Mouse (Mus musculus): ENCODE results near the gene Tuba3b. TPM values are rescaled to one million over a fixed set of nuclear protein-coding genes. Genes with fewer than 3 reads are reported as not detected.

Gene Tuba3b
- total RNA-seq, 4 experiments from 2014 or later, result 0.26 TPM; not detected in 3

DNA sequence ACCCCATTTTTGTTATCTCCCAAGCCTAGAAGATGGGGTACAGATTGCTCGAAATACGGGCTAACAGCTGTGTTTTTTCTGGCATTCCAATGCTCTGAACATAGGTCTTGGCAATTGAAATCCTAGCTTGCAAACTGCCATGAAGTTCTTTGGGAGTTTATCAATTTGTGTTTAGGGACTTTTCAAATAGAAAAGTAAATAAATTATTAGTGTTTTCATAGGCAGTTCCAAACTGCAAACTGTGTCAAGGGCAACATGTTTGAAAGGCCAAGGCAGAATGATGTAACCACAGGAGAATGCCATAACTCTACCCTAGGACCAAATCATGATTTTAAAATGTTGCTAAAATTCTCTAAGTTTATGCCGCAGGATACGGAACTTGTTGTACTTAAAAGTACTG lies 7.8 kb upstream of the Tuba3b start:
- peak; percentile 35 for DNase-seq

GRCm38 (mm10) chr6:145608693-145609092 lies 6.9 kb upstream of the Tuba3b start:
- no peak for DNase-seq

- DNase-seq, result no peak
Measured at GRCm38 (mm10) chr6:145610901-145611300, 4.7 kb upstream of the Tuba3b start.

DNA sequence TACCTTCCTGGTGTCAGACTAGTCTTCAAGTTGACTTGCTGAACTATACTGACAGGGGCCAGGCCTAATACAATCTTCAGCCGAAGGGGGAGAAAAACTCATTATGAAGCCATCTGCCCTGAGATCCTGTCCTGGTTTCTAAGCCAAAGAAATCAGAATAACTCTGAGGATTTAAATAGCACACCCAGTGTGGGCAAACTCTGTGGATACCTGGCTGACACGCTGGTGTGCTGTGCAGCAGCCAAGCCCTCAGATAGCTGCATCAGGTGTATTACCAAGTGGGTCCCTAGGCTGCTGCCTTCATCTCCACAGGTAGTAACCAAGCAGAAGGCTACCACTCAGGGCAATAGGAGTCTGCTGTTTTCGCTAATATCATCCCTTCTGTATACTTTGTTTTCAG lies 2.9 kb upstream of the Tuba3b start:
- DNase-seq, result no peak

- no peak for DNase-seq
Measured at GRCm38 (mm10) chr6:145614219-145614618, 1.3 kb upstream of the Tuba3b start, which contains the start of gene Lmntd1. Lmntd1 (minus strand) TSS chr6:145614319.

DNA sequence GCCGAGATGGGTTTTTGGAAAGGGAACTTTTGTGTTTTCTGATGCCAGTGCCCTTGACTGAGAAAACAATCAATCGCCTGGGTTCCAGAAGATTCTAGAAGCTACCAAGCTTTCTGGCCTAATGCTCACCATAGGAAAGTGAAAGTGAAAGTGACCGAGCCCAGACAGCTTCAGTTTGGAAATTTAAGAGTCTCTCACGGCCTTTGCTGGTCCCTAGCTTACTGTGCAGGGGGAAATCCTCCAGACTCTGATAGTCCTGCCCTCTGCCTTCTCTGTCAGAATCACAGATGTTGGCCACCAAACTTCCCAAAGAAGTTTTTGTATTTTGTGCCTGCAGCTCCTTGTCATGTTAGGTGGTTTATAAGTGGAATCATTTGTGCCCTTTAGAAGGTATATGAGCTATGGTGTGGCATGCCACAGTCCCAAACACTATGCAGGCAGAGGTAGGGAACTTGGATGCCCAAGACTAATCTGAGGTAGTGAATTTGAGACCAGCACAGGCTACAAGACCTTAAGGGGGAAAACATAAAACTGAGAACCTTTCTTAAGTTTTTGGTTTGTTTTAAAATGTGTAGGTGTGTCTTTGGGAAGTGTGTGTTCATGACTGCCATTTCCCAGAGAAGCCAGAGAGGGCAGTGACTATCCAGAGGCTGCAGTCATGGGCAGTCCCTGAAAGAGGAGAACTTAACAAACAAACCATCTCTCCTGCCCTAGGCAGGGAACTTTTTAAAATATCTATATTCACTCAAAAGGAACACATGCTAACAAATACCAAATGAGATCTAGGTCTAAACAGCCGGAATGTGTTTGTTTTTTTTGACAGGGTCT lies 1.1 kb downstream of the Tuba3b start:
- no peak for DNase-seq

GRCm38 (mm10) chr6:145623141-145623540 lies 7.6 kb downstream of the Tuba3b start:
- DNase-seq, result no peak

DNA sequence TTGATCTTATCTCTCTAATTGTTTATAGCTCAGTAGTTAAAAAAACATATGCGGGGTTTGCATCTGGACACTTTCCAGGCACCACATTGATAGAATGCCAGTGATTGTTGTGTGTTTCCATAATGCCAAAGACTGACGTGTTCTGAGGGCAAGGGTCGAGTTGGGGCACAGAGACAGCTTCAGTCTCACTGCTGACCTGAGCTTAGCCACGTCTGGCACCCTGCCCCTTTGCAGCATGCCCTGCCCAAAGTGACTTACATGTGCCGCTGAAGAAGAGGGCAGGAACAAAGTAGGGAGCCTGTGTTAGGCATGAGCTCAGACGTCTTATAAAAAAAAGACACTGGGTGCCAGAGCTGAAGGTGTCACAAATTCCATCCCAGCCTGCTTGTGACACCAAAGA lies 14.7 kb downstream of the Tuba3b start:
- no peak for DNase-seq

DNA sequence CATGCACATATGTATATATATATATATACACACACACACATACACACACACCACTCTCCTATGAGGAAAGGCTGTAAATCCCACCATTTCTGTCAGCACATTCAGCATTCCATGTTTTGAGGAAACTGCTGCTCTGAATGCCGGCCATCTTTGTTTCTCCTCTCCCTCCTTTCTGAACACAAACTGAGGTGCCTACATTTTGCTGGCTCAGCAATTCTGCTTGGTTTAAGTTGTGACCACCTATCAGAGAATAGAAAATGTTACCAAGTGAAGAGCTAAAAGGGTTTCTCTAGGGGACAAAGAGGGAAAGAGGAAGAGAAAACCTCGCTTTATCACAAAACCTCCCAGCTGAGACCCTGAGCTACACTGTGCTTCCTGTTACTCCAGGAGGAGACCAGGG lies 18.9 kb downstream of the Tuba3b start:
- DNase-seq, result no peak

GRCm38 (mm10) chr6:145636682-145637081 lies 21.1 kb downstream of the Tuba3b start:
- DNase-seq, result no peak

DNA sequence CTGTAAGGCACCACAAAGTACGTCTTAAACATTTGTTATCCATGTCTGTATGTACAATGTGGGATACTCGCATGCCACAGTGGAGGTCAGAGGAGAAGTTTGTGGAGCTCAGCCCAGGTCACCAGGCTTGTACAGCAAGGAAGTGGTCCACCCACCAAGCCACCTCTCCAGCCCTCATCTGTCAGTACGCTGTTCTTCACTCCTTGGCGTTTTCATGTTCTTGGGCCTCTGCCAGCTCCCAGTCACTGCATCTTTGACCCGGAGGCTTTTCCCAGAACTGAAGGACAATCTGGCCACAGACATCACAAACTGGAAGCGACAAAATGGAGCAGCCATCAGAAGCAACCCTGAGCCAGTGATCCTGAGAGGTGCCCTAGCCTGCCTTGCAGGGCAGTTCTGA lies 22.7 kb downstream of the Tuba3b start:
- DNase-seq, result peak; percentile 67

- DNase-seq, result no peak
Measured at GRCm38 (mm10) chr6:145640971-145641506, 25.5 kb downstream of the Tuba3b start.

DNA sequence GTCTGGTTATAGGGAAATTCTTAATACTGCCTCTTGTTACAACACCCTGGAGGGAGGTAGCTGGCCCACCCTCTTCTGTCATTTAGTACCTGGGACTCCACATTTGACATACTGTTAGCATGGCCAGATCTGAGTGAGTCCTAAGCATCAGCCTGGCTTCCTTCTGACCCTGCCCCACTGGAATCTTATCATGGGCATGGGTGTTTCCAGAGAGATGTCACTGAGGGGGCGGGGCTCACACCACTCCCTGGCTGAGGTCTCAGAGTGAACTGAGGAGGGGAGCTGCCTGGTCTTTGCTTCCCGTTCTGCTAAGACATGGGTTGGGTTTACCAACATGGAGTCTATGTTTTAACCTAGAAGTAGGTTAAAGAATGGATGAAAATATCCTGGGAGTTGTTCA lies 36.4 kb downstream of the Tuba3b start:
- DNase-seq, result no peak

GRCm38 (mm10) chr6:145652986-145653385 lies 37.4 kb downstream of the Tuba3b start:
- no peak for DNase-seq

GRCm38 (mm10) chr6:145653626-145654025 lies 38.1 kb downstream of the Tuba3b start:
- no peak for DNase-seq

DNA sequence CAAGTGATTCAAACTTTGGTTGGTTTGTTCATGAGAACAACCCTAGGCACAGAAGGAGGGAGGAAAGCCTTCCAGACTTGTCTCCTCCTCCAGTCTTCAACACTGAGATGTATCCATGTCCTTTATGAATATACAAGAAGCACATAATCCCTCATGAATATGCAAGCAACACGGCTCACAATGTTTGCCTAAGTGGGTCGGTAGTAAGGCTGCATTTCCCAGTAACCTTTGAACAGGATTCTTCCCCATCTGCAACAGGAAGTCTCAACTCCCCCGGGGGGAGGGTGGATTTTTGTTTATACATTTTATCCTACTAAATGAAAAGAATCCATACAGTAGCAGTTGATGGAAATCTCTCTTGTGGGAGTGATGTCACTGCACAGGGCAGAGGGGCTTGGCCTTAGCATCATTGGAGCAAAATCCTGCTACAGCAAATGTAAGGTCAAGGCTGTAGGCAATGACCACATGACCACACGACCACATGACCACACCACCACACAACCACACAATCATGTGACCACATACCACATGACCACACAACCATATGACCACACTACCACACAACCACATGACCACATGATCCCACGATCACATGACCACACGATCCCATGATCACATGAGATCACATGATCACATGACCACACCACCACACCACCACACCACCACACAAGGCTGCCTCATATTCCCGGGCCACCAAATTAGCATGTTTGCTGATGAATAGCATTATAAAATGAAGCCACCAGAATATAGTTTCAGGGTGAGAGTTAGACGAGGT lies 38.7 kb downstream of the Tuba3b start:
- no peak for DNase-seq

- DNase-seq, result no peak
Measured at GRCm38 (mm10) chr6:145655678-145656077, 40.1 kb downstream of the Tuba3b start.

DNA sequence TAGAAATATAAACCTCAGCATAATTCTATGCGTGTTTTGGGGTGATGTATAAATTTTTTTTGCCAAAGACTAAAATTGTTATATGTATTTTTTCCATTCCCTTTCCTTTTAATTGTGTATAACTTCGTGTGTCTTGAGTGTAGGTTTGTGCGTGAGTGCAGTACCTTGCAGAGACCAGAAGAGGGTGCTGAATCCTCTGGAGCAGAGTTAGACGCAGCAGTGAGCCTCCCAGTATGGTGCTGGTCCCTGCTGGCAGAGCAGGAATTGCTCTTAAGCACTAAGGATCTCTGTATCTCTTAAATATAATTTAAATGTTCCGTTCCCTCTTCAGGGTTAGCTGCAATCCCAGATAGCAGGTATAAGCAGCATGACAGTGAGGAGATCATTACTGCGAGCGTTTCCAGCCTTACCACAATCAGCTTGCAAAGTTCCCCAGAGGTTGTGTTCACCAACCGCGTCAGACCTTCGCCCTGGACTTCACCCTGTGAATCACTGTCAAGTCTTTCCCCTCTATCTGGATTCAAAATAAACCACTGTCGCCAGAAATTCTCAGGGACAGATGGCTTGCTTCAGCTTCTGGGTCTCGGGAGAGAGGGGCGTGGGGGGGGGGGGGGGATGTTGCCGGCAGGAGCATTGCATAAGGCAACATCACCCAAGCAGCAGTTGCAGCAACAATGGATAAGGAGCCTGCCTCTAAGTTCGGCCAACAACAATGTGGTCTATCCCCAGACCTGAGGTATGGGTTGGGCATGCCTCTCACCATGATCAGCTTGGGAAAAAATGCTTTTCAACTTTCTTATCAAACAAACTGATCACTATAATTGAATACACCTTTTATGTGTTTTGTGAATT lies 41.4 kb downstream of the Tuba3b start:
- no peak for DNase-seq

GRCm38 (mm10) chr6:145659116-145659515 lies 43.6 kb downstream of the Tuba3b start:
- DNase-seq, result no peak

DNA sequence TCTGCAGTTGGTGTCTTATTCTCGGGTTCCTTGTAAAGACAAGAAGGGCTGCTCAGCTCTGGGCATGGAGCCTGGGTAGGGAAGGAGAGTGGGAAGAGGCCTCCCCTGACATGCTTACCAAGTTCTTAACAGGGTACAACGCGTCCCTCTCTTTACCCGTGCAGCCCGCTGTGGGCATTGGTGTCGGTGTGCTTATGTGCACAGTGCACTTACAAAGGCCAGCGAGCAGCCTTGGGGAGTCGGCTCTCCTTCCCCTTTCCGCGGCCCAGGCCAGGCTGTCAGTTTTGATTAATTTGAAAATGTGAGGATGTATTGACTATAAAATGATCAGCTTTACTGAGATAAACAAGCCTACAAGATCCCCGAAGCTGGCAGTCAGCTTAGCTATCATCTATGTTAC lies 45.4 kb downstream of the Tuba3b start:
- DNase-seq, result no peak

DNA sequence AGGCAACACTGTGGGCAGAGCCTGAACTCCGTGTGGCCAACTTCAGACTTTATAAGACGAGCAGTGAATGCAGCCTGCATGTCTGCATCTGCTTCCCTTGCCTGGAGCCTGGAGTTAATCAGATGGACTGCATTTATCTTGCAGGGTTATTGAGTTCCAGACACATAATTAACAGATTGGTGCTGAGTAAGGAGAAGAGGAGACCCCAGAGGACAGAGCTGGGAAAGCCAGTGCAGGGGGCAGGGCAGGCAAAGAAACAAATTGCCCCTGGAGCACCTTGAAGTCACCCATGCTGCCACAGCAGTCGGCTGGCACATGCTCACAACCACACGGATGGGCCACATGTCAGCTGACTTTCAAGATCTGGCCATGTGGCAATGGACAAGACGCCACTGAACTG lies 48.7 kb downstream of the Tuba3b start:
- no peak for DNase-seq

- no peak for DNase-seq
Measured at GRCm38 (mm10) chr6:145665751-145666150, 50.2 kb downstream of the Tuba3b start.

DNA sequence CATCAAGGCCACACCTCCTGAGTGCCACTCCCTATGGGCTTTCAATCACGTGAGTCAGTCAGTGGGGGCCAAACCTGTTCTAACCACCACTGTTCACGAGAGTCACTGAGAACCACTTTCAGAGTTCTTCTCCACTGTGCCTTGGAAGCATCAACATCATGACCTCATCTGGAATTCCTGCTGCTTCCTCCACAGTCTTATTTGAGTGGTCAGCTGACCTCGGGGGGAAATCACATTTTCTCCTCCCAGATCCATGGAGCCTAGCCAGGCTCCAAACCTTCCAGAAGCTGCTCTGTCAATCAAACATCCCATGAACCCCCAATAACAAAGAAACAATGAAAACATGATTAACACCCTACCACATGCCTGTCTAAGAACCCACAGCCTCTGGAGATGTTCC lies 52.1 kb downstream of the Tuba3b start:
- no peak for DNase-seq

Data from adrenal gland, adult 8-10 months (tissue).